Mouse (Mus musculus): ENCODE measurements at regions not wholly inside any gene's neighbourhood (a gene's known extent, or its start where the extent isn't known, plus 50 kb on each side); places are given as distances from the start of the nearest gene placed in this dataset.

GRCm38 (mm10) chr7:70917016-70917415, 434.3 kb downstream of the Gm10295 start:
- H3K4me3 ChIP-seq (replicated peaks; ENCODE audit: low read length) = no peak overlapping the region

GRCm38 (mm10) chr7:70908921-70909320, 442.4 kb downstream of the Gm10295 start:
- no peak overlapping the region for H3K4me3 ChIP-seq (replicated peaks; ENCODE audit: low read length)
- no peaks in the 10 kb centered on the region for H3K36me3 ChIP-seq (ENCODE audit: insufficient read depth, low read length)
- H3K27me3 ChIP-seq (ENCODE audit: insufficient read depth, low read length) = no peaks in the 10 kb centered on the region
- H3K4me1 ChIP-seq (replicated peaks; ENCODE audit: low read depth, low read length) = no peaks in the 10 kb centered on the region
- H3K9me3 ChIP-seq (ENCODE audit: low read length) = peaks cover 12% of the 10 kb centered on the region
- TF ChIP-seq CTCF (conservative IDR thresholded peaks at IDR 0.05; ENCODE audit: low read length) = no peak
- TF ChIP-seq NANOG (IDR thresholded peaks at IDR 0.05; ENCODE audit: borderline replicate concordance, low read length) = no peak
- TF ChIP-seq POU5F1 (IDR thresholded peaks at IDR 0.05; ENCODE audit: borderline replicate concordance, low read length) = no peak

More at GRCm38 (mm10) chr7:70917016-70917415, 434.3 kb downstream of the Gm10295 start:
- no peak for TF ChIP-seq POU5F1 (IDR thresholded peaks at IDR 0.05; ENCODE audit: borderline replicate concordance, low read length)
- H3K36me3 ChIP-seq (ENCODE audit: insufficient read depth, low read length) = no peaks in the 10 kb centered on the region
- H3K27me3 ChIP-seq (ENCODE audit: insufficient read depth, low read length) = no peaks in the 10 kb centered on the region
- no peaks in the 10 kb centered on the region for H3K9me3 ChIP-seq (ENCODE audit: low read length)
- H3K4me1 ChIP-seq (replicated peaks; ENCODE audit: low read depth, low read length) = no peaks in the 10 kb centered on the region

DNA sequence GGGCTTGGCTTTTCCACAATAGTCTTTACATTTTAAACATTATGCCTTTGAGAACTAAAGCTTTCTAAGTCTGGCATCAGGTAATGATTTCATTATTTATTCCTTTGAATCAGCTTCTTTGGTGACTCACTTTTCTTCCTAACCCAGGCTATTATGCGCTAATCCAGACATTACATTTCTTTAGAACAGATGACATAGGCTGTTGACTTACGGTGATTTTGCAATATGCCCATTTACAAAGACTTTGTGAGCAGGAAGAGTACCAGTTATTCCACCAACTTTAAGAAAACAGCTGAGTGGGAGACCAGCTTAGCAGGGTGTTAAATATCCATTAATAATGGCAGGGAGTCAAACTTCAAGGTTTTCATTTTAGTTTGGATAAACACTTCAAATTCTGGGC, 459.6 kb downstream of the Gm10295 start:
- no peaks in the 10 kb centered on the region for H3K27me3 ChIP-seq (ENCODE audit: insufficient read depth, low read length)
- no peaks in the 10 kb centered on the region for H3K36me3 ChIP-seq (ENCODE audit: insufficient read depth, low read length)
- no peak overlapping the region for H3K4me3 ChIP-seq (replicated peaks; ENCODE audit: low read length)
- no peaks in the 10 kb centered on the region for H3K4me1 ChIP-seq (replicated peaks; ENCODE audit: low read depth, low read length)
- TF ChIP-seq POU5F1 (IDR thresholded peaks at IDR 0.05; ENCODE audit: borderline replicate concordance, low read length) (no peak), CTCF (conservative IDR thresholded peaks at IDR 0.05; ENCODE audit: low read length) (no peak), NANOG (IDR thresholded peaks at IDR 0.05; ENCODE audit: borderline replicate concordance, low read length) (no peak)
- H3K9me3 ChIP-seq (ENCODE audit: low read length) = no peaks in the 10 kb centered on the region

GRCm38 (mm10) chr7:70880496-70880895, 470.8 kb downstream of the Gm10295 start:
- no peaks in the 10 kb centered on the region for H3K27me3 ChIP-seq (ENCODE audit: insufficient read depth, low read length)
- H3K4me3 ChIP-seq (replicated peaks; ENCODE audit: low read length) = no peak overlapping the region
- TF ChIP-seq POU5F1 (IDR thresholded peaks at IDR 0.05; ENCODE audit: borderline replicate concordance, low read length) = no peak
- TF ChIP-seq CTCF (conservative IDR thresholded peaks at IDR 0.05; ENCODE audit: low read length) = no peak
- TF ChIP-seq NANOG (IDR thresholded peaks at IDR 0.05; ENCODE audit: borderline replicate concordance, low read length) = no peak
- H3K36me3 ChIP-seq (ENCODE audit: insufficient read depth, low read length) = no peaks in the 10 kb centered on the region
- no peaks in the 10 kb centered on the region for H3K9me3 ChIP-seq (ENCODE audit: low read length)
- no peaks in the 10 kb centered on the region for H3K4me1 ChIP-seq (replicated peaks; ENCODE audit: low read depth, low read length)

DNA sequence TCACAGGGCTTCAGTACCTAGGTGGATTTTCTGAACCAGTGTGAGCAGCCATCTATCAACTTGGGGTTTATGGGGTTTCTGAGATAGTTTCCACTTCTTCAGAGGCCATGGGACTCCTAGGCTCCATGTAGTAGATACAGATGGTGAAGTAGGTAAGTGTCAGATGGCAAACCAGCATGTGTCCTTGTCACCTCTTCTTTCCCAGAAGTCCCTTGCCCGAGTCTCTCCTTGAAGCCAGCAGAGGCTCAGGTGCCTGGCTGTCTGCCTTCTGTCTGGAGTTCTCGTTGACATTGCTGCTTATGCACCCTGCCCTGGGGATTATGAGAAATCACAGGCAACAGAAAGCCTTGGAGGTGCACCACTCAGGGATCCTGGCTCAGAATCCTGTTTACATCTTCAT, 476.9 kb downstream of the Gm10295 start:
- H3K9me3 ChIP-seq (ENCODE audit: low read length) = no peaks in the 10 kb centered on the region
- H3K36me3 ChIP-seq (ENCODE audit: insufficient read depth, low read length) = no peaks in the 10 kb centered on the region
- TF ChIP-seq NANOG (IDR thresholded peaks at IDR 0.05; ENCODE audit: borderline replicate concordance, low read length) = no peak
- TF ChIP-seq POU5F1 (IDR thresholded peaks at IDR 0.05; ENCODE audit: borderline replicate concordance, low read length) = no peak
- no peak for TF ChIP-seq CTCF (conservative IDR thresholded peaks at IDR 0.05; ENCODE audit: low read length)
- no peaks in the 10 kb centered on the region for H3K4me1 ChIP-seq (replicated peaks; ENCODE audit: low read depth, low read length)
- no peak overlapping the region for H3K4me3 ChIP-seq (replicated peaks; ENCODE audit: low read length)
- H3K27me3 ChIP-seq (ENCODE audit: insufficient read depth, low read length) = no peaks in the 10 kb centered on the region

- H3K36me3 ChIP-seq (ENCODE audit: insufficient read depth, low read length) = no peaks in the 10 kb centered on the region
- no peaks in the 10 kb centered on the region for H3K4me1 ChIP-seq (replicated peaks; ENCODE audit: low read depth, low read length)
- TF ChIP-seq CTCF (conservative IDR thresholded peaks at IDR 0.05; ENCODE audit: low read length) = no peak
- TF ChIP-seq NANOG (IDR thresholded peaks at IDR 0.05; ENCODE audit: borderline replicate concordance, low read length) = no peak
- no peak for TF ChIP-seq POU5F1 (IDR thresholded peaks at IDR 0.05; ENCODE audit: borderline replicate concordance, low read length)
- H3K4me3 ChIP-seq (replicated peaks; ENCODE audit: low read length) = no peak overlapping the region
- H3K9me3 ChIP-seq (ENCODE audit: low read length) = no peaks in the 10 kb centered on the region
- H3K27me3 ChIP-seq (ENCODE audit: insufficient read depth, low read length) = no peaks in the 10 kb centered on the region
Measured at GRCm38 (mm10) chr7:70870841-70871534, 480.3 kb downstream of the Gm10295 start.

DNA sequence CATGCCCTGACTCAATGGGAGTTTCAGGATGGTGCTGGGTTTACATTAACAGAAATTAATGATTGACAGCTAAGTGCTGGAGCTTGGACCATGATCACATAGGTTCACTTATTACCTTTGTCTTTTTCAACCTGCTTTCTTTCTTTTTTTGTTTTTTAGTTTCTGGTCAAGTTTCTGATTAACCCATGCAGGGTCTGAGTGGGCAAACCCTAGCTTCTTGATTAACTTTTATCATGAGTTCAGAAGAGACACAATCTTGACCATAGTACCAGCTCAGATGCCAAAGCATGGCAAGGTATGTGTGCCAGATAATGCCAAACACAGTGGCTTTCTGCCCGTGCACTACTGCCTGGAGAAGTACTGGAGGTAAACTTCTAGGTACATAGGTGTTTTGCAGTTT, 482.2 kb downstream of the Gm10295 start:
- no peaks in the 10 kb centered on the region for H3K36me3 ChIP-seq (ENCODE audit: insufficient read depth, low read length)
- no peaks in the 10 kb centered on the region for H3K9me3 ChIP-seq (ENCODE audit: low read length)
- TF ChIP-seq NANOG (IDR thresholded peaks at IDR 0.05; ENCODE audit: borderline replicate concordance, low read length) = no peak
- no peak for TF ChIP-seq CTCF (conservative IDR thresholded peaks at IDR 0.05; ENCODE audit: low read length)
- TF ChIP-seq POU5F1 (IDR thresholded peaks at IDR 0.05; ENCODE audit: borderline replicate concordance, low read length) = no peak
- no peak overlapping the region for H3K4me3 ChIP-seq (replicated peaks; ENCODE audit: low read length)
- no peaks in the 10 kb centered on the region for H3K27me3 ChIP-seq (ENCODE audit: insufficient read depth, low read length)
- no peaks in the 10 kb centered on the region for H3K4me1 ChIP-seq (replicated peaks; ENCODE audit: low read depth, low read length)

DNA sequence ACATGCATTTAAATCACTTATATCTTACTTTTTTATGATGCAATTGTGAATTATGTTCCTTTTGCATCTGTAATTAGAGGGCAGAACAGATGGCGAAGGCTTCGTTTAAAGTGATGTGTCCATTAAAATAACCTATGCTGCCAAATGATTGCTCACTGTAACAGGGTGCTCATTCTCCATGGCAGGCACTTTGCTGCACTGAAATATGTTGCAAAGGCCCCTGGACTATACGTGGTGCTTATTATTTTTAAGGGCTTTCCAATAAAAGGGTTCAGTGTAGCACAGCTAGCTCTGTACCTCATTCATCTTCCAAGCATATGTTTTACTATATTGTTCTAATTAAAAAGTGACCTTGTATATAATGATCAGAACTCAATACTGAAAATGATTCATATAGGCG, 491.3 kb downstream of the Gm10295 start:
- no peaks in the 10 kb centered on the region for H3K4me1 ChIP-seq (replicated peaks; ENCODE audit: low read depth, low read length)
- no peak for TF ChIP-seq POU5F1 (IDR thresholded peaks at IDR 0.05; ENCODE audit: borderline replicate concordance, low read length)
- no peak for TF ChIP-seq NANOG (IDR thresholded peaks at IDR 0.05; ENCODE audit: borderline replicate concordance, low read length)
- TF ChIP-seq CTCF (conservative IDR thresholded peaks at IDR 0.05; ENCODE audit: low read length) = no peak

DNA sequence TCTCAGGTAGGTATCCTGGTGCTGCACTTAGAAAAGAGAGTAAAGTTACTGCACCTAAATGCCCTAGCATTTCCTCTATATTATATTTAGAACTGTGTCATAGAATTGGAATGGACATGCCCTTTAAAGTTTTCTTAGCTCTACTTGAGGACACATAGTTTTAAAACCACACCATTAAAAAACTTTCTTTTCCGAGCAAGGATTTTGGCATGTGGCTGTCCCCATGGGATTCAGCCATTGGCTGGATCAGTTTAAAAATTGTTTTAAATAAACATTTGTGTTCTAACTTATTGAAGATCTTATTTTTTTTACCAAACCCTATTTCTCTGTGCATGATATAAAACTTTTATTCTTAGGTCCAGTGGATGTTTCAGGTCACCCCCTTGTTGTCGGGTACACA, 484.2 kb upstream of the Nr2f2 start:
- H3K4me3 ChIP-seq (replicated peaks; ENCODE audit: low read length) = no peak overlapping the region
- H3K9me3 ChIP-seq (ENCODE audit: low read length) = no peaks in the 10 kb centered on the region
- no peaks in the 10 kb centered on the region for H3K4me1 ChIP-seq (replicated peaks; ENCODE audit: low read depth, low read length)
- TF ChIP-seq POU5F1 (IDR thresholded peaks at IDR 0.05; ENCODE audit: borderline replicate concordance, low read length) = no peak
- no peaks in the 10 kb centered on the region for H3K27me3 ChIP-seq (ENCODE audit: insufficient read depth, low read length)
- no peaks in the 10 kb centered on the region for H3K36me3 ChIP-seq (ENCODE audit: insufficient read depth, low read length)

More for the DNA sequence above, 491.3 kb downstream of the Gm10295 start:
- Histone ChIP-seq H3K36me3 (ENCODE audit: insufficient read depth, low read length) (no peaks in the 10 kb centered on the region), H3K27me3 (ENCODE audit: insufficient read depth, low read length) (no peaks in the 10 kb centered on the region), H3K4me3 (replicated peaks; ENCODE audit: low read length) (no peak overlapping the region), H3K9me3 (ENCODE audit: low read length) (no peaks in the 10 kb centered on the region)

All from E14TG2a.4 (cell line).